ENCODE assay signal across 24 mouse cellular contexts in the genomic region with DNA sequence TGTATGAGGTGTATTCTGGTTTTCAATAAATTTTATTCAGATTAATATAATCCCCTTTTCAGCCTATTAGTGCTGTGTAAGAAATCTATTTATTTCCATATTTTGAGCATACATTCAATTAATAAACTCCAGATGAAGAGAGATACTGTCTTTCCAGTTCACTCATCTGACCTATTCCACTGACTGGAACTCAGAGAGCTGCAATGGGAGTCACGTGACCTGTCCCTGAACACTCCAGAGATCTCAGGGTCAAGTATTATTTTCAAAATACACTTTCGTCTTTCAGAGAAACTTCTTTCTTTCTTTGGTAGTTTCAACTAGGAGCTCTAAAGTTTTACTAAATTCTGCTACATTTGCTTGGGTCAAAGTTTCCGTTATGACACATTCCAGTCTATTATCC.
"Had no signal": no experiment of that assay in that cellular context is flagged by ENCODE, and none has a peak within 500 bp of the region (broad histone marks: within the 10 kb centered on the region; RNA-seq: fewer than 3 reads in every experiment).

No protein-coding gene starts in this region.

- H3K4me2 ChIP-seq: heart, embryonic 11.5 days; heart, embryonic 13.5 days; heart, embryonic 15.5 days; hindbrain, embryonic 13.5 days; hindbrain, embryonic 15.5 days; kidney, embryonic 15.5 days; limb, embryonic 13.5 days; limb, embryonic 15.5 days; liver, embryonic 12.5 days had no signal

- DNase-seq: gastrocnemius, postnatal 25 days; heart, postnatal 14 days; heart, postnatal 4 days; kidney, adult 11 months; kidney, adult 2 months; kidney, postnatal 14 days; kidney, postnatal 36 days; layer of hippocampus, adult 9-11 months; layer of hippocampus, postnatal 36 days; left cerebral cortex, postnatal 4 days had no signal

- H3K9ac ChIP-seq: heart, embryonic 13.5 days; heart, embryonic 15.5 days; hindbrain, embryonic 13.5 days; hindbrain, embryonic 15.5 days; kidney, embryonic 15.5 days; limb, embryonic 13.5 days; limb, embryonic 15.5 days; liver, embryonic 12.5 days; liver, embryonic 14.5 days had no signal

- H3K36me3 ChIP-seq: heart, embryonic 13.5 days; heart, embryonic 15.5 days; hindbrain, embryonic 10.5 days; hindbrain, embryonic 13.5 days; hindbrain, embryonic 15.5 days; kidney, embryonic 15.5 days; limb, embryonic 13.5 days; limb, embryonic 15.5 days; liver, embryonic 12.5 days had no signal

- H3K9me3 ChIP-seq: heart, embryonic 13.5 days; heart, embryonic 15.5 days; hindbrain, embryonic 10.5 days; hindbrain, embryonic 13.5 days; hindbrain, embryonic 15.5 days; kidney, embryonic 15.5 days; limb, embryonic 13.5 days; limb, embryonic 15.5 days; liver, embryonic 12.5 days had no signal

- ATAC-seq: hindbrain, postnatal 0 days; intestine, embryonic 16.5 days; liver, embryonic 12.5 days had no signal

- H3K4me1 ChIP-seq: hindbrain, embryonic 10.5 days; hindbrain, embryonic 13.5 days; hindbrain, embryonic 15.5 days; kidney, embryonic 15.5 days; limb, embryonic 13.5 days; limb, embryonic 15.5 days; liver, embryonic 12.5 days had no signal

- H3K27ac ChIP-seq: heart, embryonic 13.5 days; heart, embryonic 15.5 days; hindbrain, embryonic 10.5 days; hindbrain, embryonic 13.5 days; hindbrain, embryonic 15.5 days; hindbrain, postnatal 0 days; kidney, embryonic 15.5 days; kidney, postnatal 0 days; limb, embryonic 13.5 days; limb, embryonic 15.5 days; liver, embryonic 12.5 days; liver, embryonic 14.5 days had no signal

- H3K4me3 ChIP-seq: heart, embryonic 13.5 days; heart, embryonic 15.5 days; hindbrain, embryonic 10.5 days; hindbrain, embryonic 13.5 days; hindbrain, embryonic 15.5 days; kidney, embryonic 15.5 days; limb, embryonic 13.5 days; limb, embryonic 15.5 days; liver, embryonic 12.5 days had no signal

- H3K27me3 ChIP-seq: heart, embryonic 13.5 days; heart, embryonic 15.5 days; hindbrain, embryonic 13.5 days; hindbrain, embryonic 15.5 days; kidney, embryonic 15.5 days; limb, embryonic 13.5 days; limb, embryonic 15.5 days; liver, embryonic 12.5 days had no signal
